Mouse (Mus musculus): Measurements from ENCODE around the gene Litaf.

GRCm38 (mm10) chr16:11055916-11056315 lies 10.0 kb downstream of the Litaf start:
- TF ChIP-seq USF1 (IDR thresholded peaks at IDR 0.05; ENCODE audit: low read depth, low read length) (no peak), CTCF (IDR thresholded peaks at IDR 0.05 in 2 of 3, conservative IDR thresholded peaks at IDR 0.05 in 1 of 3; ENCODE audit: control insufficient read depth in 1 of 3, insufficient read depth in 1 of 3, low read depth in 2 of 3, low read length in 3 of 3, poor library complexity in 1 of 3, severe bottlenecking in 1 of 3) (no peak), POLR2A (IDR thresholded peaks at IDR 0.05; ENCODE audit: control insufficient read depth in 1 of 2, insufficient read depth in 1 of 2, low read depth in 1 of 2, low read length in 2 of 2, poor library complexity in 1 of 2) (no peak), TCF12 (IDR thresholded peaks at IDR 0.05; ENCODE audit: low read depth, low read length) (no peak), TBP (IDR thresholded peaks at IDR 0.05; ENCODE audit: low read depth, low read length) (no peak), ZNF384 (IDR thresholded peaks at IDR 0.05; ENCODE audit: low read depth, low read length) (no peak), EP300 (IDR thresholded peaks at IDR 0.05; ENCODE audit: low read depth in 1 of 2, low read length in 2 of 2) (no peak), E2F4 (IDR thresholded peaks at IDR 0.05; ENCODE audit: borderline replicate concordance, low read depth, low read length) (no peak)

Data from MEL (cell line).